Mouse (Mus musculus): ENCODE results near the gene Ranbp17.

GRCm38 (mm10) chr11:33396275-33396674 lies 117.3 kb downstream of the Ranbp17 start:
- TF ChIP-seq CTCF (IDR thresholded peaks at IDR 0.05; ENCODE audit: low read depth) (no peak), EP300 (IDR thresholded peaks at IDR 0.05; ENCODE audit: low read depth) (no peak)

Measured in heart, postnatal 0 days (tissue).